Mouse (Mus musculus): ENCODE measurements around the gene Samd8.

GRCm38 (mm10) chr14:21847381-21848165, 97.2 kb downstream of the Samd8 start:
- no peak for TF ChIP-seq TAL1 (IDR thresholded peaks at IDR 0.05; ENCODE audit: low read length)
- TF ChIP-seq GATA1 (IDR thresholded peaks at IDR 0.05; ENCODE audit: low read length), result no peak
